Mouse (Mus musculus) erythroblast, adult 5-6 weeks (primary cell): ENCODE measurements around the gene Synpr. TPM values are rescaled to one million over a fixed set of nuclear protein-coding genes. Genes with fewer than 3 reads are reported as not detected.
"Not testable (repeated sequence)": the region's sequence is repeated elsewhere in the genome, so short reads cannot be mapped to it uniquely, and the experiment has no call there.

ENCODE experiments used
- ATAC-seq: replicated peaks from 2 replicates; pipeline ENCODE4 v1.8.0; 2016; ENCODE audit warnings: moderate number of reproducible peaks, mild to moderate bottlenecking, moderate TSS enrichment, inconsistent platforms; ENCODE audit not compliant: poor library complexity, low FRiP score, severe bottlenecking
- total RNA-seq, 2 experiments: library from RNA; stranded (forward) in 1 of 2; stranded (reverse) in 1 of 2; fragments of 150-400 nt in 1 of 2; fragments of 200-764, 138-1000 nt in 1 of 2; gene quantifications; 2 replicates each; pipeline versions ENCODE4 v1.2.3 to v1.2.4; 2015 to 2017; ENCODE audit warnings: low replicate concordance in 2 of 2

The Synpr gene
- total RNA-seq (2015; ENCODE audit: low replicate concordance) (not detected in 2 replicates), total RNA-seq (2017; ENCODE audit: low replicate concordance) (not detected in 2 replicates)

- no peak for ATAC-seq
Observed at GRCm38 (mm10) chr14:13284091-13284844, at the start of gene Synpr. TSS of gene Synpr (plus strand) at chr14:13284780.

DNA sequence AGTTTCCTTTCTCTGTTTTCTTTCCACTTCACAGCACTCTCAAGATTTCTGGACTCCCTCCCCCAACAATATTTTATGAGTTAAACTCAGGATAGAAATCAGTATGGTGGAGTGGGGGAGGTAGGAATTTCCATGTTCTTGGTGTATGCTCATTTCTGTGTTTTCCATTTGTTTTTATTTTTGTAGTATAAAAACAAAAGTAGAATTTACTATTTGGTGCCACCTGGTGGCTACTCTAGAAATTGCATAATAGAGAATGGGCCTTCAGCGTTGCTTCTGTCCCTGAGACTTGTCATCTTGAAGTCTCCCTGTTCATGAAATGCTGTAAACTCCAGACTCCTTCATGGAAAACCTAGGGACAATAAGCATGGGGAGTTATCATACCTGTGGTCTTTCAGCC is 47.7 kb upstream of the Synpr start:
- ATAC-seq: no peak

DNA sequence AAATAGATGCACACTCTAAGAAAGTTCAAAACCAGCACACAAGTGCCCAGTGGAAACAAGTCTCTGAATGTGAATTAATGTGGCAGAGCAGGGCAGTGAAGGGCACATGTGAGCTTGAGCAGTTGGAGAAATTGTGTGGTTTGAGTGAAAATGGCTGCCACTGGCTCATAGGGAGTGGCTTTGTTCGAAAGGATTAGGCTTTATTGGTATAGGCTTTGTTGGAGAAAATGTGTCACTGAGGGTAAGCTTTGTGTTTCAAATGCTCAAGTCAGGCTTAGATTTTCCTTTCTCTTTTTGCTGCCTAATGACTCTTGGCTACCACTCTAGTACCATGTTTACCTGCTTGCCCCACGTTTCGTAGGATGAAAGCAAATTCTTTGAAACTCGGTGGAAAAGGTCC is 37.1 kb upstream of the Synpr start:
- ATAC-seq: no peak

DNA sequence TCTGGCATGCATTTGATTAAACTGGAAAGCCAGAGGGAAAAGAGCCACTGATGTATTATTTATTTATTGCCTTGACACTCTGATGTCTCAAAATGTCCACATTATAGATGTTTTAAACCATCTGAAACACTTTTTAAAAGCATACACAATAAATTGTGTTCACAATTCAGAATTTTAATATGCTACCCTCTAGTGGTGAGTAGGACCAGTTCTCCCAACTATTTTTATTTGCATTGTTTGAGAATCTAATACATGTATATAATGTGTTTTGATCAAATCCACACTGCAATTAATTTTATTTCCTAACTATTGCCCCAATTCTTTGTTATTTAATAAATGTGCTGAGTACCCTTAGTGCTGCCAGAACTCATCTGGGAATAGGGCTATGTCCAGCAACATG is 35.2 kb upstream of the Synpr start:
- no peak for ATAC-seq

- ATAC-seq: no peak
Observed at GRCm38 (mm10) chr14:13252594-13252993, 32.0 kb upstream of the Synpr start.

- ATAC-seq: not testable (repeated sequence)
Observed at GRCm38 (mm10) chr14:13254741-13255140, 29.8 kb upstream of the Synpr start.

DNA sequence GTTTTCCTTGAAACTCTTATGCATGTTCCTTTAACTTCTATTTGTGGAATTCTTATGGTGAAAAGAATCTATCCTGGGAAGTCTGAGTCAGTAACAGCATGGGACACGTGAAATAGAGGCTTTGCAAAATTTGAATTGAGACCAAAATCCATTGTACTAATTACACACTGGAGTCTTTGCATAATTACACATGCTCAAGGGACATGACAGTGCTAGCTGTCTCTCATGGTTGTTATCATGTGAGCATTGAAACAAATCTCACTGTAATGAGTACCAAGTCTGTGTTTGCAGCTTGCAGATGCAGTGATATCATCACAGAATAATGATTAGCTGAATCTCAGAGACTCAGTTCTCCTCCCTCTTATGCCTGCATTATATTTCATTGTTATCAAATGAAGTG is 22.2 kb upstream of the Synpr start:
- no peak for ATAC-seq

GRCm38 (mm10) chr14:13266331-13266730 is 18.2 kb upstream of the Synpr start:
- no peak for ATAC-seq

DNA sequence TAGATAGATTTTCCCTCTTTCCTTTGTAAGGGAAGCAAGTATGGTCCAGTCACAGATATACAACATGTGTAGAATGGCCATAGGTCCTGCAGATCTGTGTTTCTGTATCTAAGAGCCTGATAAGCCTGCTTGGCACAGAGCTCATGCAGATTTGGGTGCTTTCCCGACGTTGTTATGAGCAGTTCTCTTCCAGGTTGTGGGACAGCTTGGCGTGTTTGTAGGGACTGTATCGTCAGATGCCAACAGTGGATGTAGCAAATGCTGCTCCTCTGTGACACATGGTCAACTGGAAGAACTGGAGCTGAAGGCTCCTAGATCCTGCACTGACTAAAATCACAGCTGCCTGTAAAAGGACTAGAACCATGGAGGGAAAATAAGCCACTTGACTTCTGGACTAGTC is 17.4 kb upstream of the Synpr start:
- no peak for ATAC-seq

- ATAC-seq: no peak
Observed at GRCm38 (mm10) chr14:13283211-13283610, 1.4 kb upstream of the Synpr start.

GRCm38 (mm10) chr14:13284845-13285198 is 242 bp downstream of the Synpr start:
- no peak for ATAC-seq

DNA sequence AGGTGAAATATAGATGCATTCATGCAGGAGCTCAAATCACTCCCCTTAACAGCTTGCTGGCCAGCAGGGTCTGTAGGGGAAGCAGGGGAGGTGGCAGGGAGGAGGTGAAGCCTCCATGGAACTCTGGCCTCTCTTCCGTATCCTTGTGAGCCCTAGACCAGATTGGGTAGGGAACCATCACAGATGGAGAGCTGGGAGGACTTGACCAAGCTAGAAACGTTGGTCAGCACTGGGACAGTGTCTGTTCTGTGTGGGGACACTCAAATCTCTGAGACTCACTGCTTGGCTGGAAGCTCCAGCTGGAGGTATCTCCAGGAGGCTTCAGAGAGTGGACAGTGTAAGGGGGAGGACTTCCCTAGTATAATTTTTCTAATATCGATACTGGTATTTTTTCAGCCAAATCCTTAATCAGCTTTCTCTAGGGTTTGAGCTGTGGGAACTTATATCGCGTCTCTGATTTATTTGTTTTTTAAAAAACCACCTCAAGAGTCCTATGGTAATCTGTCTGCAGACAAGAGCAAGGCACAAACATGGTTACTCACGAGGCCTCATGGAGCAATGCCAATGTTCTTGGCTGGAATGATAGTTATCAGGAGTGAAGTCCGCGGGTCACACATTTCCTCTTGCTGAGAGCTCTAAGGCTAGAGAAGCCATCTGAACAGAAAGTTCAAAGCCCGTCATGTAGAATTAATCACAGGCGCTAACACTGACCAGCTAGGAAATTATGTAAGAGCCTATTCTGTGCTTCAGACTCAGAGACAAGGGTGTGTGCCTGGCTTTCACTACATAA is 956 bp downstream of the Synpr start:
- no peak for ATAC-seq

DNA sequence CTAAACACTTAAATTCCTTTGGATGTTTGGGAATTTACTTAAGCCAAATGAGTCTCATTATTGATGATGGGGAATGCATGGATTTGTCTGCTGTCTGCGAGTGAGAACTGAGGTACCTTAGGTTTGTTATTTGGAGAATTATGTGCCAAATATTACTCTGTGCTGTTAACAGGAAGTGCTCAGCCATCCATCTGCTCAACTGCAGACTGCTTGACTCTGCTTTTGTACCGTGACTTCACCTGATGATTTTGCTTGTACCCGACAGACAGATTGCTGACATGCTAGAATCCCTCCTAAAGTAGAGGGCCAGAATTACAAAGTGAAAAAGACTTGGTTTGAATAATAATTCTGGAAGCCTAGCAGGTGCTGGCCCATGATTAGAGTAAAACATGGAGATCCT is 9.6 kb downstream of the Synpr start:
- no peak for ATAC-seq

- no peak for ATAC-seq
Observed at GRCm38 (mm10) chr14:13314323-13314722, 29.7 kb downstream of the Synpr start.

DNA sequence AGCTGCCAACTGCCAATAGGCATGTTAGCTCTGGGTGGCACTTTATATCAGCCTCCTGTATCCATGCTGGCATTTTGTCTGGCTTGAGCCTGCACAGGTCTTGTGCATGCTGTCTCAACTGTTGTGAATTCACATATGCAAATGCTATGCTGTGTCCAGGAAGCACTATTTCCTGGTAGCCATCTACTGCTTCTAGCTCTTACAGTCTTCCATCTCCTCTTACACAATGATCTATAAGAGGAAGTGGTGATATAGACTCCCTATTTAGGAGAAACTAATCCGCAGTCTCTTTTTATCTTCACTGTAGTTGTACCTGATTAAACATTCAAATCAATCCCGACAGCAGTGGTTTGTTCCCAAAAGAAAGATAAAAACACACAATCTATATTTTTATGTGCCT is 43.9 kb downstream of the Synpr start:
- ATAC-seq: no peak

DNA sequence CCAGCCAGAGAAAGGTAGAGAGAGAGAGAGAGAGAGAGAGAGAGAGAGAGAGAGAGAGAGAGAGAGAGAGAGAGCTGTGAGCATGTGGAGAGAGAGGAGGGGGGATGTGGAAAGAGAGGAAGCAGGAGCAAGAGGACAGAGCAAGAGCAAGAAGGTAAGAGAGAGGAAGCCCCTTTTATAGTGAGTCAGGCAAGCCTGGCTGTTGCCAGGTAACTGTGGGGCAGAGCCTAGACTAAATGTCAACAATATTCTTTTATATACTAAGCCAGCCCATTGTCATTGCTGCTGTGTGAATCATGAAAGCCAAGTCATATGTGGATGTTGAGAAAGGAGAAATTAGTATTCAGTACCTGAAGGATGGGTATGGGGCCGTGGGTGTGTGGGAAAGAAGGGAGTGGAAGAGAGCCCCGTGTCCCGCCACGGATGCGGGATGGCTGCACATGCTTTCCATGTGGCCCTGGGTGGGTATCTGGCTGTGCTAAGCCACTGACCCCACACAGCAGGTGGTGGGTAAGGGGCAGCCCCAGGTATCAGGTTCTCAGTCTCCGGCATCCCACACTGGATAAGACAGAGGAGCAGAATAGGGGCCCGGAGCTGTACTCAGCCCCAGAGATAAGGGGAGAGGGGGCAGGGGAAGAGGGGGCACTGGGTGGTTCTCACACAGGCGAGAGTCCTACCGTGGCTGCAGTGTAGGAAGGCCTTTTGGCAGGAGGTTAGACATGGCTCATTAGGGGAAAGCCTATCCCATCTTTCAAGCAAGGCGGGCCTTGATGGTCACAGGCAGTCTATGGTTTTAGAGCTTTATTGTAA is 48.1 kb downstream of the Synpr start:
- ATAC-seq: no peak

- ATAC-seq: no peak
Observed at GRCm38 (mm10) chr14:13333372-13333771, 48.8 kb downstream of the Synpr start.

GRCm38 (mm10) chr14:13336162-13336561 is 51.6 kb downstream of the Synpr start:
- no peak for ATAC-seq

GRCm38 (mm10) chr14:13340688-13341087 is 56.1 kb downstream of the Synpr start:
- ATAC-seq: no peak

DNA sequence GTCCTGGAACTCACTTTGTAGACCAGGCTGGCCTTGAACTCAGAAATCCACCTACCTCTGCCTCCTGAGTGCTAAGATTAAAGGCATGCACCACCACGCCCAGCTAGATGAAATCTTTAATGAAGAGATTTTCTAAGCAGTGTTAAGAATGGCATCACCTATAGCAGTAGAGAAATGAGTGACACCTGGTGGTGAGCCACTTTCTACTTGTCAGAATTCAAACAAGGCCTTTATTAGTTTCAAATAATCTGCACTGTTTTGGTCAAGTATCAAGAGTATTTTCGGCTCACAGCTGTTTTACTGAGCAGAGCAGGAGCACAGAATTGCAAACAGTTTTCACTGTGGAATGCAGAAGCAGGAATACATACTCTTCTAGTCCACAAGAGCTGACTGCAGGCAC is 59.7 kb downstream of the Synpr start:
- no peak for ATAC-seq
